Mouse (Mus musculus) forebrain, embryonic 13.5 days (tissue): ENCODE data around the gene Scarf2. TPM values are rescaled to one million over a fixed set of nuclear protein-coding genes. Genes with fewer than 3 reads are reported as not detected.

Source experiments
- polyA plus RNA-seq: library from polyadenylated mRNA; unstranded; fragments of >200 nt; fragmentation: Nextera tagmentation; extraction: Ambion mirVana; gene quantifications from 2 replicates; pipeline ENCODE4 v1.2.1, GENCODE M21; 2015

Scarf2 gene
- polyA plus RNA-seq, 1 experiment from 2014 or later, result 0.76 TPM

Other genes starting within 250 kb of the Scarf2 start
- 0.32 and 0.77 TPM in 2 replicates for gene Lrrc74b, start 236.0 kb upstream of the Scarf2 start, polyA plus RNA-seq
- gene P2rx6, start 235.4 kb upstream of the Scarf2 start, polyA plus RNA-seq, result 0.84 and 0.97 TPM in 2 replicates
- 11.1 and 13.8 TPM in 2 replicates for gene Slc7a4, start 214.1 kb upstream of the Scarf2 start, polyA plus RNA-seq
- gene Smpd4, start 177.9 kb upstream of the Scarf2 start, polyA plus RNA-seq, result 32.7 and 34.3 TPM in 2 replicates
- gene Ccdc74a, start 150.8 kb upstream of the Scarf2 start, polyA plus RNA-seq, result 4.1 and 4.4 TPM in 2 replicates
- gene Med15, start 64.4 kb upstream of the Scarf2 start, polyA plus RNA-seq, result 42.0 and 45.2 TPM in 2 replicates
- 53.4 and 55.6 TPM in 2 replicates for gene Klhl22, start 37.7 kb upstream of the Scarf2 start, polyA plus RNA-seq
- gene B830017H08Rik, start 35.8 kb downstream of the Scarf2 start, polyA plus RNA-seq, result 0.27 and 0.55 TPM in 2 replicates
- 4.5 and 6.1 TPM in 2 replicates for gene Car15, start 41.1 kb downstream of the Scarf2 start, polyA plus RNA-seq
- 0.35 and 0.49 TPM in 2 replicates for gene Gm20518, start 94.4 kb downstream of the Scarf2 start, polyA plus RNA-seq
- gene Tssk1, start 96.9 kb downstream of the Scarf2 start, polyA plus RNA-seq, result 0.05 TPM in 2 replicates
- gene Dgcr2, start 101.3 kb downstream of the Scarf2 start, polyA plus RNA-seq, result 85.6 and 101 TPM in 2 replicates
- gene Tssk2, start 101.4 kb downstream of the Scarf2 start, polyA plus RNA-seq, result not detected in 2 replicates
- 48.9 and 54.6 TPM in 2 replicates for gene Ess2, start 114.1 kb downstream of the Scarf2 start, polyA plus RNA-seq
- gene Gsc2, start 117.8 kb downstream of the Scarf2 start, polyA plus RNA-seq, result 0.32 TPM in 1 of 2 replicates, not detected in the other
- 104 and 118 TPM in 2 replicates for gene Slc25a1, start 130.9 kb downstream of the Scarf2 start, polyA plus RNA-seq
- gene Vpreb2, start 183.1 kb downstream of the Scarf2 start, polyA plus RNA-seq, result not detected in 2 replicates